Mouse (Mus musculus): ENCODE measurements at regions not wholly inside any gene's neighbourhood (a gene's known extent, or its start where the extent isn't known, plus 50 kb on each side); places are given as distances from the start of the nearest gene placed in this dataset.

DNA sequence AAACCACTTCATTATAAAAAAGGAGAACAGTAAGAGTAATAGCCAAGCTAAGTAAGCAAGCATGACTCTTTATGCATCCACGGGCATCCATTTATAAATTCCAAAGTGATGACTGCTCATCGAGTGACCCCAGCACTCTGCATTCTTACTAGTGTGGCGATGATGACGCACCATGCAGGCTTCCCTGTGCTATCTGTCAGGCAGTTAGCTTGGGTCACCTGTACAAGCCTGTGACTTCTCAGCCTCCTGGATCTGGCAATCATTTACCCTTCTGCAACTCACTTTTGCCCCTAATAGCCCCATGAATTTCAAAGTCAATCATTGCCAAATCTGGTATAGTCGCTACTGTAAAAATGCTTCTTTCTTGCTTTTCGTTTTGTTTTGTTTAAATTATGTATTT is 237.3 kb downstream of the Klf5 start:
- Histone ChIP-seq H3K9ac (replicated peaks; ENCODE audit: low read depth) (no peak overlapping the region), H3K36me3 (ENCODE audit: insufficient read depth, low read length) (no peaks in the 10 kb centered on the region), H3K27ac (ENCODE audit: low read length) (no peak overlapping the region), H3K4me1 (ENCODE audit: insufficient read depth, low read depth, low read length) (no peaks in the 10 kb centered on the region), H3K4me2 (replicated peaks; ENCODE audit: low read depth, low read length) (no peak overlapping the region), H3K4me3 (ENCODE audit: low read depth, low read length) (no peak overlapping the region), H3K9me3 (ENCODE audit: low read length) (no peaks in the 10 kb centered on the region), H3K27me3 (replicated peaks; ENCODE audit: insufficient read depth, low read length) (no peaks in the 10 kb centered on the region)
- TF ChIP-seq EP300 (IDR thresholded peaks at IDR 0.05) (peak; percentile 50), CTCF (IDR thresholded peaks at IDR 0.05) (no peak)
- 73% methylated on average over 6 of the region's 6 CpGs for WGBS
- no peak for DNase-seq (ENCODE audit: low spot score)
- peak; percentile 46; the same call in 1 of the 2 replicates for ATAC-seq

DNA sequence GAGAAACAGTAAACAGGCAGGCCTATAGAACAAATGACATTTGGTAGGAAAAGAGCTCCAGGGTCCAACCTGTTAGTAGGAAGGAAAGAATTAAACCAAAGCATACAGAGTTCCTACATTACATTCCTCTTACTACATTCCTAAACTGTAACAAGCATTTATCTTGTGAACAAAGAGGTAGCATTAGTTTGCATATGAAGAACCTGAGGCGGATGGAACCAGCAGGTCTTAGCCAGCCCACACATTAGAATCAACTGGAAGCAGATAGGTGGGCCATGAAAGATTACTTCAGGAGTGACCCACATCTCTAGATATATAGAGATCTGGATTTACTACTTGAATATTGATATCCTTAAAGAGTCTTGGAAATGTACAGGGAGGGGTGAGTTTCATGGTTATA is 238.8 kb downstream of the Klf5 start:
- H3K9me3 ChIP-seq (ENCODE audit: low read length): no peaks in the 10 kb centered on the region
- no peak overlapping the region for H3K9ac ChIP-seq (replicated peaks; ENCODE audit: low read depth)
- H3K4me3 ChIP-seq (ENCODE audit: low read depth, low read length): no peak overlapping the region
- no peaks in the 10 kb centered on the region for H3K36me3 ChIP-seq (ENCODE audit: insufficient read depth, low read length)
- 87% methylated on average over 1 of the region's 1 CpGs for WGBS
- DNase-seq (ENCODE audit: low spot score) (no peak), ATAC-seq (no peak)
- no peak for TF ChIP-seq EP300 (IDR thresholded peaks at IDR 0.05)
- TF ChIP-seq CTCF (IDR thresholded peaks at IDR 0.05): no peak
- H3K27me3 ChIP-seq (replicated peaks; ENCODE audit: insufficient read depth, low read length): no peaks in the 10 kb centered on the region
- no peak overlapping the region for H3K27ac ChIP-seq (ENCODE audit: low read length)
- no peaks in the 10 kb centered on the region for H3K4me1 ChIP-seq (ENCODE audit: insufficient read depth, low read depth, low read length)
- no peak overlapping the region for H3K4me2 ChIP-seq (replicated peaks; ENCODE audit: low read depth, low read length)

DNA sequence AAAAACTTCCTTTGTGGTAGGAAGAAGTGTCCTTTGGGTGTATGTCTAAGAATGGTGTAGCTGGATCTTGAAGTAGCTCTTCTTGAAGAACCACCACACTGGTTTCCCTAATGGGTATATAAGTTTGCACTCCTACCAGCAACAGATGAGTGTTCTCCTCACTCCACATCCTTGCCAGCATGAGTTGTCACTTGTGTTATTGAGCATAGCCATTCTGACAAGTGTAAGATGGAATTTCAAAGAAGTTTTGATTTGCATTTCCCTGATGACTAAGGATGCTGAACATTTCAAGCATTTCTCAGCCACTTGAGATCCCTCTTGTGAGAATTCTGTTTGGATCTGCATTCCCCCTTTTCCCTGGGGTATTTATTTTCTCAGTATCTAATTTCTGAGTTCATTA is 243.2 kb downstream of the Klf5 start:
- H3K27me3 ChIP-seq (replicated peaks; ENCODE audit: insufficient read depth, low read length): no peaks in the 10 kb centered on the region
- no peaks in the 10 kb centered on the region for H3K9me3 ChIP-seq (ENCODE audit: low read length)
- no peak overlapping the region for H3K9ac ChIP-seq (replicated peaks; ENCODE audit: low read depth)
- ATAC-seq (peak; percentile 12; the same call in 1 of the 2 replicates), DNase-seq (ENCODE audit: low spot score) (peak; percentile 36)
- H3K4me1 ChIP-seq (ENCODE audit: insufficient read depth, low read depth, low read length): no peaks in the 10 kb centered on the region
- H3K36me3 ChIP-seq (ENCODE audit: insufficient read depth, low read length): no peaks in the 10 kb centered on the region
- peak; percentile 90 for TF ChIP-seq EP300 (IDR thresholded peaks at IDR 0.05)
- no peak for TF ChIP-seq CTCF (IDR thresholded peaks at IDR 0.05)
- H3K4me2 ChIP-seq (replicated peaks; ENCODE audit: low read depth, low read length): no peak overlapping the region
- H3K27ac ChIP-seq (ENCODE audit: low read length): no peak overlapping the region
- no peak overlapping the region for H3K4me3 ChIP-seq (ENCODE audit: low read depth, low read length)

DNA sequence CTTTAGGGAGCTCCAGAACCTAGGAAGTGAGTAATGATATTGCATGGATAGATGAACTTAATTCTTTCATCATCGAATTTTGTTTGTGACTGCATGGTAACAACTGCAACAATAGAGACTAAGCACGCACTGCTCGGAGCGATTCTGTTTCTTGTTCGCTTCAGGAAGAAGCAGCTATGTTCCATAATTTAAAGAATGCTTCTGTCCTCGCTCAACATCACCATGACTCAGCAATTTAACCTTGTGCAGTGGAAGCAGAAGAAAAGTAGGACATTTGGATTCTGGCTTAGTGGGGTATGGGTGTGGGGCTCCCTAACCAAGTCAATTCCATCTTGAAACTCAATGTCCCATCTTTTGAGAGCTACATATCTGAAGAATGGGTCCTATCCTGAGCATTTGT is 249.4 kb downstream of the Klf5 start:
- DNase-seq (ENCODE audit: low spot score) (no peak), ATAC-seq (no peak)
- no peak overlapping the region for H3K9ac ChIP-seq (replicated peaks; ENCODE audit: low read depth)
- no peak for TF ChIP-seq EP300 (IDR thresholded peaks at IDR 0.05)
- no peak for TF ChIP-seq CTCF (IDR thresholded peaks at IDR 0.05)
- H3K4me3 ChIP-seq (ENCODE audit: low read depth, low read length): no peak overlapping the region
- H3K36me3 ChIP-seq (ENCODE audit: insufficient read depth, low read length): no peaks in the 10 kb centered on the region
- no peaks in the 10 kb centered on the region for H3K27me3 ChIP-seq (replicated peaks; ENCODE audit: insufficient read depth, low read length)
- no peaks in the 10 kb centered on the region for H3K4me1 ChIP-seq (ENCODE audit: insufficient read depth, low read depth, low read length)
- no peaks in the 10 kb centered on the region for H3K9me3 ChIP-seq (ENCODE audit: low read length)
- WGBS: 88% methylated on average over 6 of the region's 6 CpGs
- H3K27ac ChIP-seq (ENCODE audit: low read length): peak overlapping the region; percentile 34; the same call in 1 of the 2 replicates
- no peak overlapping the region for H3K4me2 ChIP-seq (replicated peaks; ENCODE audit: low read depth, low read length)

DNA sequence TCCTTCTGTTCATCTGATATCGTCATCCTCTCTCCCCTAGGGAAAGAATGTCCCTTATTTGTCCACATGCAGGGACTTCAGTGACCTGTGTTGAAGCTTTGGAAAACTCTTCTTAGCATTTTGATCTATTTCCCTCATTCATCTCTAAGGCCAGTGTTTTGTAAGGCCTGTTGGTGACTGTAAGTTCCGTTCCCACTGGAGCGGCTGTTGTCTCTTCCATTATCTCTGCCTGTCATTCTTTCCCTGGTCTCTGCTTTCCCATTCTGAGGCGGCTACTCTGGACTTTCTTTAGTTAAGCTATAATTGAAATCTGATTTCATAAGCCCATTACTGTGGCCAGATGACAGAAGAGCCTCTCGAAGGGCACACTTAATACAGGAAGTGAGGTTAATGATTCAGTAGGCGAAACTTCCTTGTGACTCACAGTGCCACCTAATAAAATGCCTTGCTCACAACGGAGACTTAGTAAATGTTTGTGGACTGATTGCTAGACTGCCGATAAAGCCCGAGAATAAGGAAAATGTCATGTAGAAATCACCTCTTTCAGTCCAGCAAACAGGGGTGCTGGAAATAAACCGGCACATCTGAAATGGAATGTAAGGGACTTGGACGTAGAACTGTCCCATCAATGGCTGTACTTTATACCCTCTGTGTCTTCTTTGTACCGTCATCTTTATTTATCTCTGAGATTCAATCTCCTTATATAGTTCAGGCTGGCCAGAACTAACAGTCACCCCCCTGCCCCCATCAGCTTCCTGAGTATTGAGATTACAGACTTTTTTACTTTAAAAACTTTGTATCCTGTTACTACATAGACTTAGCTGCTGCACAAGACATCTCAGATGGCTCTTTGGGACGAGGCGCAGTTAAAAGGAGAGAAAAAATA is 250.1 kb downstream of the Klf5 start:
- Histone ChIP-seq H3K27me3 (replicated peaks; ENCODE audit: insufficient read depth, low read length) (no peaks in the 10 kb centered on the region), H3K4me3 (ENCODE audit: low read depth, low read length) (no peak overlapping the region), H3K4me1 (ENCODE audit: insufficient read depth, low read depth, low read length) (no peaks in the 10 kb centered on the region), H3K36me3 (ENCODE audit: insufficient read depth, low read length) (no peaks in the 10 kb centered on the region), H3K4me2 (replicated peaks; ENCODE audit: low read depth, low read length) (peak overlapping the region; percentile 11; the same call in 1 of the 2 replicates), H3K9ac (replicated peaks; ENCODE audit: low read depth) (no peak overlapping the region), H3K9me3 (ENCODE audit: low read length) (no peaks in the 10 kb centered on the region), H3K27ac (ENCODE audit: low read length) (peak overlapping the region; percentile 34; the same call in 1 of the 2 replicates)
- peak; percentile 94 for ATAC-seq
- TF ChIP-seq CTCF (IDR thresholded peaks at IDR 0.05): no peak
- peak; percentile 83 for TF ChIP-seq EP300 (IDR thresholded peaks at IDR 0.05)
- peak; percentile 88 for DNase-seq (ENCODE audit: low spot score)
- WGBS: 30% methylated on average over 14 of the region's 14 CpGs

DNA sequence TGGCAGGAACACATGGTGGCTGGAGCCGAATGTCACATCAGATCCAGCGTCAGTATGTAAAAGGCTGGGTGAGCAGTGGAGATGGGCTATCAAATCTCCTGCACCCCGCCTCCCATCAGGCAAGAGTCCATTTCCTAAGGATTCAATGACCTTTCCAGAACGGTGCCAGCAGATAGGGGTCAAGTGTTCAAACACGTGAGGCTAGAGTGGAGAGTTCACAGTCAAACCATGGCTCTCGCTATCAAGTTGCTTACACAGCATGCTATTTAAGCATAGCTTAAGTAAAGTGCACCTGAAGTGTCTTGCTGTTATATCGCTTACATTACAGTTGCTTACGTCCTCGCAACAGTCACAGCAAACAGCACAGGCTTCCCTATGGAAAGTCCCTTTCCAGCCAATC is 265.5 kb downstream of the Klf5 start:
- peak; percentile 78 for ATAC-seq
- DNase-seq (ENCODE audit: low spot score): peak; percentile 61

More for the DNA sequence above, 265.5 kb downstream of the Klf5 start:
- 40% methylated on average over 9 of the region's 9 CpGs for WGBS
- no peak overlapping the region for H3K4me2 ChIP-seq (replicated peaks; ENCODE audit: low read depth, low read length)
- no peaks in the 10 kb centered on the region for H3K36me3 ChIP-seq (ENCODE audit: insufficient read depth, low read length)
- no peak overlapping the region for H3K9ac ChIP-seq (replicated peaks; ENCODE audit: low read depth)
- TF ChIP-seq CTCF (IDR thresholded peaks at IDR 0.05) (no peak), EP300 (IDR thresholded peaks at IDR 0.05) (peak; percentile 38; the same call in 1 of the 2 replicates)
- no peaks in the 10 kb centered on the region for H3K27me3 ChIP-seq (replicated peaks; ENCODE audit: insufficient read depth, low read length)
- H3K9me3 ChIP-seq (ENCODE audit: low read length): no peaks in the 10 kb centered on the region
- no peak overlapping the region for H3K27ac ChIP-seq (ENCODE audit: low read length)
- no peak overlapping the region for H3K4me3 ChIP-seq (ENCODE audit: low read depth, low read length)
- no peaks in the 10 kb centered on the region; the same call in 1 of the 2 replicates for H3K4me1 ChIP-seq (ENCODE audit: insufficient read depth, low read depth, low read length)

Data from lung, postnatal 0 days (tissue).